Mouse (Mus musculus) spleen, adult 2 months (tissue): ENCODE results near the gene Cldn7.

Experiments used
- CTCF ChIP-seq: fragments of 200-500 bp; IDR thresholded peaks from 2 replicates; pipeline ENCODE4 v1.5.1; 2011; ENCODE audit warnings: mild to moderate bottlenecking, inconsistent platforms; ENCODE audit not compliant: insufficient read depth, insufficient read length, insufficient replicate concordance; ENCODE audit errors: extremely low read depth
- POLR2A ChIP-seq: fragments of 200-500 bp; IDR thresholded peaks from 2 replicates; pipeline ENCODE4 v1.6.1; 2011; ENCODE audit warnings: low read depth, low read length, inconsistent platforms

GRCm38 (mm10) chr11:69998567-69999491, 34.2 kb downstream of the Cldn7 start:
- no peak for TF ChIP-seq CTCF
- TF ChIP-seq POLR2A = no peak
